Mouse (Mus musculus) spleen, adult 10 weeks (tissue): ENCODE measurements around the gene Shd. TPM values are rescaled to one million over a fixed set of nuclear protein-coding genes. Genes with fewer than 3 reads are reported as not detected.

Source experiments
- polyA plus RNA-seq: library from polyadenylated mRNA; stranded (reverse); fragments of 350-450 nt; fragmentation: Illumina TruSeq; extraction: RNeasy Lipid Tissue Mini Kit (QIAGEN cat#74804); gene quantifications from one replicate; pipeline ENCODE4 v1.2.3, GENCODE M21; 2015; ENCODE audit warnings: low replicate concordance; ENCODE audit not compliant: insufficient read depth

Gene Shd
- polyA plus RNA-seq: not detected

DNA sequence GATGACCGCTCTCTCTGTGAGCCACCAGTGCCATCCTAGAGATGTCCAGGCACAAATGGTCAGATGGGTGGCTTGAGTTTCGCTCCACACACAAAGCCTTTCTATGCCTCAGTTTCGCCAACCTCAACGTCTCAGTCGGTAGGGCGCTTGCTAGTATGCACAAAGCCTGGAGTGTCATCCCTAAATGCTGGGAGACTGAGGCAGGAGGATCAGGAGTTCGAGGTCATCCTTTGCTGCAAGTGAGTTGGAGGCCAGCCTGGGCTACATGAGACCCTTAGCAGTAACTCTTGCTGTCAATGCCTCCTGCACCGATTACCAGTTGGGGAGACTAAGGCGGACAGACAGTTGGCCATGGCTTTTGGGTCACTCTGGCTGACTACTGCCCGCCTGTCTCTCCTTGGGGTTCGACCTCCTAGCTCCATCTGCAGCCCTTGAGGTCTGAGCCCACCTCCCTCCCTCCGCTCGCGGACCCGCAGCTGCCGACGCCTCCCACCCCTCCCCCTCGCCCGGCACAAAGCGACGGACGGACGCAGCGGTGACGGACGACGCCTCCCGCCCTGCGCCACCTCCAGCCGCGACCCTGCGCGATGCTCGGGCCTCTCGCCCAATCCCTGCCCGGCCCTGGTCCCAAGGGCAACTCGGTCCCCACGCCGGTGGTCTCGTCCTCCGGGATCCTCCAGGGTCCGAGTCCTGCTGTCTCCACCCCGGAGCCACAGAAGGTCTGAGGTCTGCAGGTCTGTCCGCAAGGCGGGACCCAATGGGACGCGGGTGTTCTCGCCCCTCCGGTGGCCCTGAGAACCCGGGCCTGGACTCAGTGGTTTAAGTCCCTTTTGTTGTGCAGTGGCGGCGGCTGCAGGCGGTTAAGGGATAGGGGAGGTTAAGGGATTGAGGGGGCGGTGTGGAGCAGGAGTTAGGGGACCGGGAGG lies at the start of gene Shd:
TSS of gene Shd (plus strand) at position 502 of the 926 bp plus-strand sequence.

DNA sequence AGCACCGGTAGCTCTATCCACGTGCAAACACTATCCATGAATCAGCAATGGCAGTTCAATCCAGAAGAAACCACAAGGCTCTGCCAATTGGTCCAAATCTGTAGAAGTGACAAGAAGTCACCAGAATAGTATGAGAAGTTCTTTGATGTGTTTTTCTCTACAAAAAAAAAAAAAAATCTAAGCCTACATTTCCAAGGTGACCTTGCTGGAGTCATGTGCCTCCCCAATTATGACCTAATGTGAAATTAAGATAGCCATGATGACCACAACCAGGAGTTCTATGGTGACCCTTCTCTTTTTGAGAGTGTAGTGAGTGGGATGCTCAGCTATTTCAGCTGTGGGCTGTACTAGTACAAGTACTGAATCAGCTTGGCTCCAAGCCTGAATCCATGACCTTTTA lies 20.9 kb upstream of the Shd start, which contains the start of gene Zfp119b:
TSS of gene Zfp119b (minus strand) at position 101 of the 400 bp plus-strand sequence.

DNA sequence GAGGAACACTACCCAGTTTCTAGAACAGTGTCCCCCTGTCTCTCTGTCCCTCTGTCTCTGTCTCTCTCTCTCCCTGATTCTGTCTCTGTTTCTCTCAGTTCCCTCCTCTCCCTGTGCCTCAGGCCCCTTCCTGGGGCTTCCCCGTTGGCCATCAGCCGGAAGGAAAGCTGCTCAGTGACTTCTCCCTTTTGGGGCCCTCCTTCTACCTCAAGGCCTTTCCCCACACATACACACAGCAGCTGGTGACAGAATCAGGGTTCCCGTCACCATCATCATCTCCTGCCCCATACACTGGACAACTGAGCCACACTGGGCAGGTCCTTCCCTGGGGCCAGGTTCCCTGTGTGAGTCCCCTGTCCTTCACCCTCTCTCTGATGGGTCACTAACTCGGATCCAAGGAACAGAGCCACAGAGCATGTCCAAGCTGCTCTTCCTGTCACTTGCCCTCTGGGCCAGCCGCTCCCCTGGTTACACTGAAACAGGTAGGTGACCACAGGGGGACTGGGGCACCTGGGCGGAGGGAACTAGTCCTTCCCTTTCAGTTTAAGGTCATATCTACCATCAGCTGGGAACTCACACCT lies 17.7 kb upstream of the Shd start, which contains the start of gene Ebi3:
TSS of gene Ebi3 (plus strand) at position 194 of the 581 bp plus-strand sequence.

DNA sequence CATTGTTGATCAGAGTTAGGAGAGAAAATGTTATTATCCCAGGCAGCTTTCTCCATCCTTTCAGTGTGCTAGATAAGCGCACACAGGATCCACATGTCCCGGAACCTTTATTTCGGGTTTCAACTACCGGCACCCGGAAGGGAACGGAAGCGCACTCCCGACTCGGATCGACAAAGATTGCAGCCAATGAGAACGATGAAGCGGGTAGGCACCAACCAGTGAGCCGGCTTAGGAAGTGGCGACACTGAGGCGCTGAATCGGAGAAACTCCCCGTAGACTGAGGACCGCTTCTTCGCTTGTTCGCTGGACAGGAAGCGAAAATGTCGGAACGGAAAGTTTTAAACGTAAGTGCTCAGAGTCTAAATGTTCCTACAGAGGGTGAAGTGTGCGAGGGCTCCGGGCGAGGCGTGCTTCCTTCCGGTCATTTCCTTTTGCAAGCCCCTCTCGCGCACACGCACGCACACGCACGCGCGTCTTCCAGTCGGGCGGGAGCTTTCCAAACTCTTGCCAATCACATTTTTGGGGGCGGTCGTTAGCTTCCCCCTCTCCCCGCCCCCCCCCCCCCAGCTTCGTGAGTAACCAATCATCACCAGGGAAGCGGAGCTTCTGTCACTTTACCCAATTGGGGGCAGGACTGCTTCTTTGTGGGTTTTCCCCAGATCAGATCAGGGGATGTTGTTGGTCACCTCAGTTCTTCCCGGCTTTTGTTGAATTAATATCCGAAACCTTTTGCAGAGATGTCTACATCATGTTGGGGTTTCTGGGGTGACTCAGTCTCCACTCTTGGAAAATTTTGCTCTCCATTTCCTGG lies 11.1 kb upstream of the Shd start, which contains the start of gene Yju2:
TSS of gene Yju2 (plus strand) at position 182 of the 811 bp plus-strand sequence.

DNA sequence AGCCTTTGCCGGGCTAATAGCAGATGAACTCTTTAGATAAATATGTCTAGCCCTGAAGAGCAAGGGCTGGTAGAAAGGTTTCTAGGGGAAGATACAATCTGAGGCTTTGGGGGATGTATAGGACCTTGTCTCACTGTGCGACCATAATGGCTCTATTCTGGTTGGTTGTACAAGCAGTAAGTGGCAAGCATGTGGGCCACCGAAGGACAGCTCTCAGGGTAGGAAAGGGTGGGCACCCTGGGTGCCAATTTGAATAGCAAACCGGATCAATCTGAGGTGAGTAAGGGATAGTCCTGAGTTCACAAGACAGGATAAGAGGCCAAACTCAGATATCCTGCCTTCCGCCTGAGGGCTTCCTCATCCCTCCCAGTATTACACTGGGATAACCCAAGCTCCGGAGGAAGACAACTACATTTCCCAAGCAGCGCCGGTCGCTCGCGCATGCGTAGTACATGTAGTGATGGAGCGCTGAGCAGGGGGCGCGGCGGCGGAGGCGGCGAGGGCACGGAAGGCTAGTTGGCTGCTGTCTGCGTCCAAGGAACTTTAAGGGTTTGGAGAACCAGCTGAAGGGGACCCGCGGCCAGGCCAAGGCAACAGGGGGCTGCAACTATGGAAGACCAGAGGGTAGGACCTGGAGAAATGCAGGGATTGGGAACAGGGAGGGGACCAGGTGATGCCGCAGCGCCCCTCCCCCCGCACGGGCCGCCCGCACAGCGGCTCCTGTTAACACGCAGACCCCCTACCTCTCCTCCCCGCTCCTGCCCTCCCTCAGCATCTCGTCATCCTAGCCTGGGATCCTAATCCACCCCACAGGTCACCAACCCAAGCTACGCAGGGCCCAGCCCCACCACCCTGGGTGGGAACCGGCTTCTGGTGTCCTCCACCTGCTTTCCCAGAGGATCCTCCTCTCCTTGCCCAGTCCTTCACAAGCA lies 16.0 kb downstream of the Shd start, which contains the start of gene Fsd1:
TSS of gene Fsd1 (plus strand) at position 480 of the 932 bp plus-strand sequence.

DNA sequence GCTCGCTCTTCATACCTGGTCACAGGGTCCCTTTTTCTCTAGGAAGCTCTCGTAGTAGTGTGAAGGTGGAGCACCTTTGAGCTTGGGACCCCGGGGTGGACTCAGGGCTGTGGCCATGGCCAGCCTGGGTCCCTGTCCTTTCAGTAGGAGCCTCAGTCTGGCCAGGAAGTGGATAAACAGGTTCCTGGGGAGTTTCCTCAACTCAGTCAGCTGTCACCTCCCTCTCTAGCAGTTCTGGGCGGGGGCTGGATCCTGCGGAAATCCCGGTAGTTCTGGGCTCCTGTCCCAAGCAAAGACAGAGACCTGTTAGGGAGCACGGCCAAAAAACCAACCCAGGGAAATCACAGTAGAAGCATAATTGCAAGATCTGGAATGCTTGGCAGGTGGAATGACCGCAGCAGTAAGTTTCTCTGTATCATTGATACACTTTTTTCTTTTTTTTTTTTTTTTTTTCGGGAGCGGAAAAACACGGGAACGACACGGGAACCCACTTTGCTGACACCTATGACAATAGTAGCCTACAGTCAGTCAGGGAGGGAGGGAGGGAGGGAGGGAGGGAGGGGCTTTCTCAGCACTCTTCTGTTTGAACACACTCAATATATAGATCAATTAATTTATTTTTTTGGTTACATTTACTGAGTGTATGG lies 35.3 kb downstream of the Shd start, which contains the start of the genes Stap2 and Mpnd:
TSS of gene Stap2 (minus strand) at position 170 of the 647 bp plus-strand sequence.
TSS of gene Mpnd (plus strand) at position 297 of the 647 bp plus-strand sequence.

Other genes with a start within 250 kb of the Shd start
- gene Adgre4, start 220.5 kb upstream of the Shd start, polyA plus RNA-seq: 76.8 TPM
- gene Zfp119a, start 91.5 kb upstream of the Shd start, polyA plus RNA-seq: 9.9 TPM
- gene Zfp959, start 78.4 kb upstream of the Shd start, polyA plus RNA-seq: 42.3 TPM
- 12.5 TPM for gene Zfp119b, start 21.0 kb upstream of the Shd start, polyA plus RNA-seq
- gene Ebi3, start 17.8 kb upstream of the Shd start, polyA plus RNA-seq: 13.5 TPM
- gene Yju2, start 11.4 kb upstream of the Shd start, polyA plus RNA-seq: 8.8 TPM
- gene Fsd1, start 16.0 kb downstream of the Shd start, polyA plus RNA-seq: not detected
- 12.9 TPM for gene Stap2, start 35.1 kb downstream of the Shd start, polyA plus RNA-seq
- gene Mpnd, start 35.2 kb downstream of the Shd start, polyA plus RNA-seq: 21.5 TPM
- gene Sh3gl1, start 66.2 kb downstream of the Shd start, polyA plus RNA-seq: 21.0 TPM
- gene Chaf1a, start 70.0 kb downstream of the Shd start, polyA plus RNA-seq: 5.2 TPM
- 30.8 TPM for gene Ubxn6, start 104.6 kb downstream of the Shd start, polyA plus RNA-seq
- gene Hdgfl2, start 109.2 kb downstream of the Shd start, polyA plus RNA-seq: 31.1 TPM
- 0.64 TPM for gene Plin4, start 139.3 kb downstream of the Shd start, polyA plus RNA-seq
- gene Plin5, start 147.1 kb downstream of the Shd start, polyA plus RNA-seq: 0.11 TPM
- gene Lrg1, start 151.5 kb downstream of the Shd start, polyA plus RNA-seq: 2.1 TPM
- 0.68 TPM for gene Sema6b, start 169.9 kb downstream of the Shd start, polyA plus RNA-seq
- 4.4 TPM for gene Tnfaip8l1, start 192.0 kb downstream of the Shd start, polyA plus RNA-seq
- gene Mydgf, start 213.5 kb downstream of the Shd start, polyA plus RNA-seq: 20.5 TPM
- 9.1 TPM for gene Dpp9, start 248.4 kb downstream of the Shd start, polyA plus RNA-seq